Mouse (Mus musculus): Measurements from ENCODE around the gene Bmp6. TPM values are rescaled to one million over a fixed set of nuclear protein-coding genes. Genes with fewer than 3 reads are reported as not detected.

Bmp6 gene
- total RNA-seq, 1 experiment from 2014 or later, result 7.2 TPM

DNA sequence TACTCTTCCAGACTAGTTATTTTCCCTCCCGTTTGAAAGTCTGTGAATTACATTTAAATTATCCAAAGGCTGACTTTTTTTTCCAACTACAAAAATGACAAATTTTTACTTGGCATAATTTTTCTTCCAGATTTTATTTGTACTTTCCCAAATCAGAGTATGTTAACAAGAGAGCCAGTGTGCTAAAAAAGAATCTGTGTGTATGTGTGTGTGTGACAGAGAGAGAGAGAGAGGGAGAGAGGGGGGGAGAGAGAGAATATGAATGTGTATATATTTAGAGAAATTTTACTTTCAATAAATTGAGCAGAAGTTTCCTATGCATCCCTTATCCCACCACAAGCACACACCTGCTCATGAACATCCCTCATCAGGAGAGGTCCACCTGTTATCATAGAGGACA, 9.4 kb downstream of the Bmp6 start:
- no peak for DNase-seq

- no peak for DNase-seq
These were observed 14.1 kb downstream of the Bmp6 start for GRCm38 (mm10) chr13:38359045-38359444.

- no peak for DNase-seq
These were observed 17.8 kb downstream of the Bmp6 start for GRCm38 (mm10) chr13:38362751-38363150.

GRCm38 (mm10) chr13:38363869-38364268, 19.0 kb downstream of the Bmp6 start:
- DNase-seq, result no peak

GRCm38 (mm10) chr13:38369624-38370023, 24.7 kb downstream of the Bmp6 start:
- DNase-seq, result no peak

GRCm38 (mm10) chr13:38376071-38376470, 31.2 kb downstream of the Bmp6 start:
- peak; percentile 15 for DNase-seq

DNA sequence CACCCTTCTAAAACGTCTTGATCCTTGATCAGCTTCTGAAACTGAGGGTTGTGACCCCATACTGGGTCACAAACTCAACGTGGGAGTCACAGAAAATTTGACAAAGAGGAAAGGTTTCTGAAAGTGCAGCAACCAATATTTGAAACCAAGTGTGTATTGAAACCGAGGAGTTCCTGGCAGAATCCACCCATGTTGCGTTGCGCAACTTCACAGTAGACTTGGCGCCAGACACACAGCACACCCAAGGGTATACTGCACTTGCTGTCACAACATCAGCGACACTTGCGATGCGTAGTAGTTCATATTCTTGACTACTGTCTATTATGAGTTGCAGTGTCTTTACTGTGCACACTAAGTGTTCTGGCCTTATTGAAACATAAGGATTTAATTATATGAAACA, 32.4 kb downstream of the Bmp6 start:
- peak; percentile 11 for DNase-seq

DNA sequence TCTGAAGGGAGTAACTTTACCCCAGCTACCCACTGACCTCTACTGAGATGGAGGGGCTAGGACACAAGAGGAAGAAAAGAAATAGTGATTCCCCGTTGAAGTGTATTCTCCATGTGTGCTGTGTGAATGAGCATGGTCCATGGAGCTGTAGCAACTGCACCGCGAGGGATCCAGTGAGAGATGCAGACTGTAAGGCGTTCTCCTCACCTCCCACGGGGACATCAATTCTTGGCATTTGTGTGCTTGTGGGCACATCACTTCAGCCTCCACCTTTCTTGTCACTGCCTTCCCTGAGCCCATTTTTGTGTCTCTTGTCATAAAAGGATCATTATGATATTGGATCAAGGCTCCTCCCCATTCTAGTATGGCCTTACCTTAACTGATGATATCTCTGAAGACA, 34.9 kb downstream of the Bmp6 start:
- DNase-seq, result no peak

GRCm38 (mm10) chr13:38386035-38386559, 41.2 kb downstream of the Bmp6 start:
- no peak for DNase-seq

- DNase-seq, result no peak
These were observed 42.6 kb downstream of the Bmp6 start for GRCm38 (mm10) chr13:38387453-38388040.

- no peak for DNase-seq
These were observed 48.5 kb downstream of the Bmp6 start for GRCm38 (mm10) chr13:38393444-38393843.

- no peak for DNase-seq
These were observed 50.1 kb downstream of the Bmp6 start for GRCm38 (mm10) chr13:38395026-38395425.

DNA sequence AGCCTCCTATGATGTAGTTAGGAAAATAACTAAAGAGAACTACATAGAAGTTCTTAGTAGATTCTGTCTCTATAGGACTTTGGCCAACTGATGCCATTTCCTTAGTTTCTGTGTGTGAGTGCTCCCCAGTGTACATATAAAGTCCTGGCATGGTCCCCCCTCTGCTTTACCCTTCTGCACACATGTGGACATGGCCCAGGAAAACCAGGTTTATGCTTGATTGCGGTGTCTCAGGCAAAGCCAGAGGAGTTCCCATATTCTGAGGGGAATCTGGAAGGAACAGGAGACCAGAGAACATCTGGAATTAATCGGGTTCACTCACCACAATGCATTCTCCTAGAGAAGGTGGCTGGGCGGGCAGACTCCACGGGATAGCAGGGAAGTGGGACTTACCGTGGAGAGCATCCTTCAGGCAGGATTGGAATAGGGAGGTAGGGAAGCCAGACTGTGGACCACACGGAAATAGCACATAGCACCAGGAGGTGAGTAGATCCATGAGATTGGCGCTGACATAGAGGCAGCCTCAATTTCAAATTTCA, 52.2 kb downstream of the Bmp6 start:
- no peak for DNase-seq

GRCm38 (mm10) chr13:38398658-38399057, 53.8 kb downstream of the Bmp6 start:
- no peak for DNase-seq

DNA sequence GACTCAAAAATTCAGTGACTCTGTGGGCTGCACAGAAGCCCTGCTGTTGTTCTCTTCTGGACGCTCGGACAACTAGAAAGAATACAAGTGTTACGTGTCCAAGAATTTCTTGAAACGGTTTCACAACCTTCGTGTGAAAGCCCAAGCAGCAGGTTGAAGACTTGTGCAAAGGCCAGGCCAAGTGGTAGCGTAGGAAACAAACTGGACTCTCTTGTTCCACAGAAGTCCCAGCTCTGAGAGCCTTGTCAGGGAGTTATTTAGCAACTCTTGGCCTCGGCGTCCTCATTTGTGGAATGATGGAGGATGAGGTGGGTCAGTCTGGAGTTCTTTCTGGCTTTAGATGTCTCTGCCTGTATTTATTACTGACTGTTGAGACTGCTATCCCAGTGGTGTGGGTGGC, 55.8 kb downstream of the Bmp6 start:
- no peak for DNase-seq

DNA sequence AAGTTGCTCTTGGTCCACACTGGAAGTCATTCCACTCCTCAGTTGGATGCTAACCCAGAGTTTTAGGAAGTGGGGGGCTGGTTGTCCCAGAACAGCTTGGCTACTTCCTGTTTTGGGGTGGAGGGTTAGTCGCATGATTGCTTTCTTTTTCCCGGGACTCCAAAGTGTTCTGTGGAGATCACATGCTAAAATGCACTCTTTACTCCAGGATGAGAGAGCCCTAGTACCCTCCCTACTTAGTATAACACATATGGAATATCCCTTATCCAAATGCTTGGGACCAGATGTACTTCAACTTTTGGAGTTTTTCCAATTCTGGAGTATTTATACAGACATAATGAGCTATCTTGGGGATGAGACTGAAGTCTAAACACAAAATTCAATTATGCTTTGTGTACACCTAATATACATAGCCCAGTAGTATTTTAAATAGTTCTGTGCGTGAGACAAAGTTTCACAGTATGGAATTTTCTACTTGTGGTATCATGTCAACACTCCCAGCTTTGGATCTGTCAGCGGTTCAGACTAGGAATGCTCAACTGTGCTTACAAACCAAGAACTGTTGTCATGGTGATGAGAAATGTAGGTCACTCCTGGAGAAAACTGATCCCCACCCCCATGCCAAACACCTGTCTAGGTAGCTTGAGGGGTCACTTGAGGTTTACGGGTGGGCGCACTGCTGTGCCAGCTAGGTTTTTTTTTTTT, 62.9 kb downstream of the Bmp6 start:
- DNase-seq, result no peak

GRCm38 (mm10) chr13:38408636-38409035, 63.7 kb downstream of the Bmp6 start:
- DNase-seq, result no peak

- DNase-seq, result peak; percentile 42
These were observed 65.5 kb downstream of the Bmp6 start for GRCm38 (mm10) chr13:38410322-38410865.

- DNase-seq, result no peak
These were observed 74.9 kb downstream of the Bmp6 start for GRCm38 (mm10) chr13:38419781-38420180.

DNA sequence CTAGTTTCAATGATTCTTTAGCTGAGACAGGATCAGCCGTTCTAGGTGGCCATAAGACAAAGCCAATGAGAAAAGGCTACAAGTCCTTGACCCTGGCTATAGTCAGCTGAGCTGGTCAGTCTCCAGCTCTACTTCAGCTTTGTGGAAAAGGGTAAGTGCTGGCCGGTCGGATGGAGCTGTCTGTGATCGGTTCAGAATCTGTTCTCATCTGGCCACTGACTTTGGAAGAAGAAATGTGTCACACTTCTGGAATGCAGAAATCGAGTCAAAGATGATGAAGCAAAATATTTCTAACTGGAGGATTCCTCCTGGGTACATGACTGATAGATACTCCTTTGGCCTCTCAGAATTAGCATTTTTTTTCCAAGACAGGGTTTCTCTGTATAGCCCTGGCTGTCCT, 77.6 kb downstream of the Bmp6 start:
- no peak for DNase-seq

DNA sequence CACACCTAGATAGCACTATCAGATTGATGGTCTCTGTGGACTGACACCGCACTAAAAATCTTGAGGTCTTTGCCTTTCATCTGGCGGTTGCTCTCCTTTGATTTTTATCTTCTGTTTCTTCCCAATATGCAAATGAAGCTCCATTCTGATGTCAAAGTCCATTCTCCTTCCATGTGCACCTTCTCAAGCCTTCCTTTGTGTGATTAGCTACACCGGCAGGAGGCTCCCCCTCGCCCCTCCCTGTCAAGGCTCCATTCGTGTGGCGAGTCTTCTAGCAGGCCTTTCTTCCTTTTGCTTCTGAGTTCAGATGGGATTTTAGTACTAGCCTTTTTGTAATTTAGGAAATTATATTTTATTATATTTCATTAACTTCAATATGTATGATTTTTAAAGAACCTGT, 80.4 kb downstream of the Bmp6 start:
- no peak for DNase-seq

- no peak for DNase-seq
These were observed 84.8 kb downstream of the Bmp6 start for GRCm38 (mm10) chr13:38429671-38430070.

GRCm38 (mm10) chr13:38430075-38430474, 85.2 kb downstream of the Bmp6 start:
- no peak for DNase-seq
